Mouse (Mus musculus): ENCODE data around the gene Rnf145. TPM values are rescaled to one million over a fixed set of nuclear protein-coding genes. Genes with fewer than 3 reads are reported as not detected.
A peak's percentile ranks its signal among the peaks of the same experiment; 100 is the strongest.

The Rnf145 gene
- 94.2 and 94.6 TPM in 2 replicates for polyA plus RNA-seq (2012; rRNA removed)

- Histone ChIP-seq H3K4me1 (ENCODE audit: control insufficient read depth, insufficient read depth, low read length) (peaks cover 2% of the 10 kb centered on the region; the same call in 1 of the 2 replicates), H3K4me3 (replicated peaks; ENCODE audit: insufficient read depth, low read depth, low read length) (peak within 1 kb of the TSS; percentile 74), H3K27ac (ENCODE audit: insufficient read depth, low read length) (peak within 1 kb of the TSS; percentile 91), H3K27me3 (ENCODE audit: control insufficient read depth, insufficient read depth, low read length) (no peaks in the 10 kb centered on the region)
- DNase-seq: peak; percentile 82 to 87
- TF ChIP-seq CTCF (IDR thresholded peaks at IDR 0.05; ENCODE audit: borderline replicate concordance, insufficient read depth, low read depth, low read length): no peak
- peak; percentile 20; the same call in 1 of the 2 replicates for TF ChIP-seq POLR2A (IDR thresholded peaks at IDR 0.05; ENCODE audit: borderline replicate concordance, insufficient read depth, low read length)
- WGBS: under 1% methylated on average over 70 of the region's 70 CpGs
Observed at GRCm38 (mm10) chr11:44518281-44519095, at the start of gene Rnf145. Rnf145 (plus strand) TSS chr11:44518964.

DNA sequence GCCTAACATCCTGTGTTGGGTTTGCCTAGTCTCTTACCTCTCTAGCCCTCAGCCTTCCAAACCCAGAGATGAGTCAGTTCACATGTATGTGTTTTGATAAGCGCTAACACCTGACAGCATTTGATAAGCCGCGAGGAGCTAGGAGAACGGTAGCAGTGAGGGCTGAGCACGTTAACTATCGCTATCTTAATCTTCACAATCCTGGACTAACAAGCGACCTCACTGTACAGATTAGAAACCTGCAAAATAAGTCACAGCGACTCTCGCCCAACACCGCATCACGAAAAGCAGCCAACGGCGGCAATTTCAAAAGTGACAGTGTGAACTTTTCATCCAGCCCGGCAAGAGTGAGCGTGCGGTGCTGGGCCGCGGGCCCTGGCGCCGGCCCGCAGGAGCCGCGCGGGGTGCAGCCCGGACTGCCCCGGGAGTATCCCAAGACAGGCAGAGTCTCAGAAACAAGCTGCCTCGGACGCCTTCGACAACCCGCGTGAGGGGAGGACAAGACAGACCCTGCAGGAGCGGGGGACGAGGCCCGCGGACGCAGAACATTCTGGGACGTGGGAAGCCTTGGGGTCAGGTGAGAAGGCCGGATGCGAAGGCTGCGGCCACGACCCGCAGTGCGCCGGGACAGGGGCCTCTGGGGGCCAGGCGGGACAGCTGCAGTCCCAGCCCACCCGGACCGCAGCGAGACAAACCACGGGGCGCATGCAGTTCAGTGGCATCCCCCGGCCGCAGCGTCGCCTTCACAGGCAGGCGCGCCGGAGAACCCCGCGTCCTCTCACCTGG, 48.9 kb upstream of the Rnf145 start:
- Histone ChIP-seq H3K4me1 (ENCODE audit: control insufficient read depth, insufficient read depth, low read length) (no peaks in the 10 kb centered on the region), H3K27ac (ENCODE audit: insufficient read depth, low read length) (peak overlapping the region; percentile 73), H3K27me3 (ENCODE audit: control insufficient read depth, insufficient read depth, low read length) (no peaks in the 10 kb centered on the region), H3K4me3 (replicated peaks; ENCODE audit: insufficient read depth, low read depth, low read length) (peak overlapping the region; percentile 62)
- TF ChIP-seq POLR2A (IDR thresholded peaks at IDR 0.05; ENCODE audit: borderline replicate concordance, insufficient read depth, low read length): no peak
- no peak for TF ChIP-seq CTCF (IDR thresholded peaks at IDR 0.05; ENCODE audit: borderline replicate concordance, insufficient read depth, low read depth, low read length)
- no peak for DNase-seq
- under 1% methylated on average over 59 of the region's 59 CpGs for WGBS

DNA sequence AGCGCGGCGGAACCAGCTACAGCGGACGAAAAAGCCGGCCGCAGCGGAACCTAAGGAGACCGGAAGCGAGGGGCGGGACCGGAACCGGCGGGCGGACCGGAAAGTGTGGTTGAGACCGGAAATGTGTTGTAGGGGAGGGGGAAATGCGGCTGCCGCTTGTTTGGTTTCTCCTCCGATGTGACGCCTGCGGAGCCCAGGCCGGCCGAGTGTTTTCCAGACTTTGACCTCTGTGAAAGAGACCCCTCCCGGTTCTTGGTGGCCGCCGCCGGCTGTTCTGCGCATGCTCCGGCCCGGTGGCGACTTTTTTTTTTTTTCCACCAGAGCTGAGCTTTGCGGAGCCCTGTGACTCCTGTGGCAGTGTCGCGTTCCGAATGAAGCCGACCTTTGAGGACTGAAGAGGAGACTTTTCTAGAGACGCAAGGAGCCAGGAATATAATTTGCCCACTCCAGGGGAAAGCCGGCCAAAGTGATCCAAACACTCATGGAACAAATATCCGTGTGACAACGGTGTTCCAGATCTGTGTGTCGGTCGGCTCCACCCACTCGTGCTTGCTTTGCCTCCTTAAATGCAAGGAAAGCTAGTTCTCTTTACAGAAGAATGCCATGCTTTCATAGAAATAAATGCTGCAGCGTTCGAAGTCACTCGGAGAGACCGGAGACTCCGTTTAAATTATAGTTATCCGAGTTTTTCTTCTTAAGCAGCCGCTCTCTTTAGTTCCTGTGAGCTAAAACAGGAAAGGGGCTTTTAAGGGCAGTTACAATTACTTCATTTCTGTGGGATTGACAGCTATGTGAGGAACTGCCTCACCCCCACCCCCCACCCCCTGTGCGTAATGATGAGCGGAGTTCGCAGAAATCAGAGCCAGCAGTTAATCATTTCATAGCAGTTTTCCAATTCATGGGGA, 48.1 kb upstream of the Rnf145 start, which contains the start of gene Ublcp1:
Gene Ublcp1, minus strand, starts transcription at position 67 of the 905 bp plus-strand sequence.
- no peak for TF ChIP-seq CTCF (IDR thresholded peaks at IDR 0.05; ENCODE audit: borderline replicate concordance, insufficient read depth, low read depth, low read length)
- peak; percentile 70; the same call in 1 of the 2 replicates for TF ChIP-seq POLR2A (IDR thresholded peaks at IDR 0.05; ENCODE audit: borderline replicate concordance, insufficient read depth, low read length)
- Histone ChIP-seq H3K4me3 (replicated peaks; ENCODE audit: insufficient read depth, low read depth, low read length) (peak within 1 kb of the TSS; percentile 62), H3K27ac (ENCODE audit: insufficient read depth, low read length) (peak within 1 kb of the TSS; percentile 73), H3K4me1 (ENCODE audit: control insufficient read depth, insufficient read depth, low read length) (no peaks in the 10 kb centered on the region), H3K27me3 (ENCODE audit: control insufficient read depth, insufficient read depth, low read length) (no peaks in the 10 kb centered on the region)
- whole genome bisulfite sequencing: under 1% methylated on average over 54 of the region's 54 CpGs
- DNase-seq: peak; percentile 94

GRCm38 (mm10) chr11:44471337-44471995, 47.3 kb upstream of the Rnf145 start:
- 20% methylated on average over 4 of the region's 4 CpGs for WGBS
- Histone ChIP-seq H3K27ac (ENCODE audit: insufficient read depth, low read length) (peak overlapping the region; percentile 72), H3K4me3 (replicated peaks; ENCODE audit: insufficient read depth, low read depth, low read length) (peak overlapping the region; percentile 62), H3K27me3 (ENCODE audit: control insufficient read depth, insufficient read depth, low read length) (no peaks in the 10 kb centered on the region), H3K4me1 (ENCODE audit: control insufficient read depth, insufficient read depth, low read length) (no peaks in the 10 kb centered on the region)
- TF ChIP-seq POLR2A (IDR thresholded peaks at IDR 0.05; ENCODE audit: borderline replicate concordance, insufficient read depth, low read length): no peak
- no peak for TF ChIP-seq CTCF (IDR thresholded peaks at IDR 0.05; ENCODE audit: borderline replicate concordance, insufficient read depth, low read depth, low read length)
- peak; percentile 11 to 15 for DNase-seq

- no peak overlapping the region for H3K4me3 ChIP-seq (replicated peaks; ENCODE audit: insufficient read depth, low read depth, low read length)
- DNase-seq: no peak
- no peaks in the 10 kb centered on the region for H3K4me1 ChIP-seq (ENCODE audit: control insufficient read depth, insufficient read depth, low read length)
- H3K27ac ChIP-seq (ENCODE audit: insufficient read depth, low read length): no peak overlapping the region
- no peaks in the 10 kb centered on the region for H3K27me3 ChIP-seq (ENCODE audit: control insufficient read depth, insufficient read depth, low read length)
- no peak for TF ChIP-seq POLR2A (IDR thresholded peaks at IDR 0.05; ENCODE audit: borderline replicate concordance, insufficient read depth, low read length)
- WGBS: 61% methylated on average over 3 of the region's 3 CpGs
Observed at GRCm38 (mm10) chr11:44475467-44475866, 43.3 kb upstream of the Rnf145 start.

GRCm38 (mm10) chr11:44476445-44476844, 42.3 kb upstream of the Rnf145 start:
- Histone ChIP-seq H3K4me3 (replicated peaks; ENCODE audit: insufficient read depth, low read depth, low read length) (no peak overlapping the region), H3K27ac (ENCODE audit: insufficient read depth, low read length) (no peak overlapping the region), H3K27me3 (ENCODE audit: control insufficient read depth, insufficient read depth, low read length) (no peaks in the 10 kb centered on the region), H3K4me1 (ENCODE audit: control insufficient read depth, insufficient read depth, low read length) (no peaks in the 10 kb centered on the region)
- 79% methylated on average over 2 of the region's 2 CpGs for WGBS
- DNase-seq: no peak
- TF ChIP-seq CTCF (IDR thresholded peaks at IDR 0.05; ENCODE audit: borderline replicate concordance, insufficient read depth, low read depth, low read length): no peak
- TF ChIP-seq POLR2A (IDR thresholded peaks at IDR 0.05; ENCODE audit: borderline replicate concordance, insufficient read depth, low read length): no peak

Data from cerebellum, adult 2 months (tissue).